Mouse (Mus musculus) layer of hippocampus, adult 2 months (tissue): Measurements from ENCODE around the gene Atp7b. TPM values are rescaled to one million over a fixed set of nuclear protein-coding genes. Genes with fewer than 3 reads are reported as not detected.

Experiments used
- DNase-seq, 2 experiments: peaks; one replicate each; pipeline ENCODE4 v3.0.0; 2022; ENCODE audit warnings: low spot score in 2 of 2
- H3K27ac ChIP-seq: fragments of 200-600 bp; 2 replicates; pipeline ENCODE4 v1.8.1; 2022
- H3K4me3 ChIP-seq: fragments of 200-600 bp; 2 replicates; pipeline ENCODE4 v1.8.1; 2022; ENCODE audit warnings: mild to moderate bottlenecking
- CTCF ChIP-seq: fragments of 200-600 bp; conservative IDR thresholded peaks from 2 replicates; pipeline ENCODE4 v1.8.1; 2022; ENCODE audit warnings: antibody characterized with exemption, mild to moderate bottlenecking, moderate library complexity
- total RNA-seq, 2 experiments: library from RNA; stranded (reverse); gene quantifications; 2 replicates each; pipeline ENCODE4 v1.2.3; 2021

Gene Atp7b
- total RNA-seq, 2 experiments from 2014 or later: 2.3 to 2.4 TPM

GRCm38 (mm10) chr8:21947311-21948017 is 112.6 kb downstream of the Atp7b start:
- no peak for TF ChIP-seq CTCF
- DNase-seq: no peak
- Histone ChIP-seq H3K27ac (no peak overlapping the region), H3K4me3 (no peak overlapping the region)

DNA sequence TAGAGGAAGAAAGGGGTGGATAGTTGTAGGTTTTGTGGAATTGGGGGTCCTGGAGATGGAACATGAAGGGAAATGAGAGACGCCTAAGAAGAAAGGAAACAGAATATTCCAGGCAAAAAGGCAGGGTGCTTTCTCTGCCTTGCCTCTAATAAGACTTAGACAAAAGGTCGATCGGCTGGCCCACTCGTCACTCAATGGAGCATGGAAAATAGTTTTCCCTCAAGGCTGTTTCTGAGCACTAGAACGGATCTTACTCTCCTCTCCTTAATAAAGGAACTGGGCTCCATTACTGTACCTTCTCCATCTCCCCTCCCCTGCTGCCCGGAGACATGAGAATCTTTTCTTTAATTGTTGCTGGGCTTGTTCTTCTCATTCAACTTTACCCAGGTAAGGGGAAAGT is 113.6 kb downstream of the Atp7b start, which contains the start of gene Defb13:
Gene Defb13 (plus strand): TSS at position 301 of the 400 bp plus-strand sequence.
- DNase-seq: no peak
- no peak within 1 kb of the TSS for H3K4me3 ChIP-seq
- H3K27ac ChIP-seq: no peak within 1 kb of the TSS
- TF ChIP-seq CTCF: no peak

Other genes with a start within 250 kb of the Atp7b start
- not detected for gene Defb50, start 236.8 kb downstream of the Atp7b start, total RNA-seq
- not detected for gene Defb2, start 220.4 kb downstream of the Atp7b start, total RNA-seq
- not detected for gene Defb10, start 201.4 kb downstream of the Atp7b start, total RNA-seq
- not detected for gene Defb9, start 174.9 kb downstream of the Atp7b start, total RNA-seq
- not detected for gene Defb11, start 153.9 kb downstream of the Atp7b start, total RNA-seq
- not detected for gene Defb15, start 127.6 kb downstream of the Atp7b start, total RNA-seq
- not detected for gene Defb35, start 122.0 kb downstream of the Atp7b start, total RNA-seq
- not detected for gene Defb13, start 113.5 kb downstream of the Atp7b start, total RNA-seq
- not detected for gene Fam90a1a, start 101.6 kb downstream of the Atp7b start, total RNA-seq
- not detected for gene Ccdc70, start 90.5 kb downstream of the Atp7b start, total RNA-seq
- gene Alg11, start 416 bp upstream of the Atp7b start, total RNA-seq: 10 to 100 TPM; 34.7 to 42.0 TPM
- gene Nek5, start 64.7 kb upstream of the Atp7b start, total RNA-seq: under 1 TPM in 1 of 2 experiments, not detected in 1; 0.61 TPM
- 1 to 10 TPM; 2.5 to 2.7 TPM for gene Nek3, start 106.1 kb upstream of the Atp7b start, total RNA-seq
- 1 to 10 TPM in 1 of 2 experiments, under 1 TPM in 1; 0.61 to 1.0 TPM for gene Ckap2, start 125.5 kb upstream of the Atp7b start, total RNA-seq
- 10 to 100 TPM; 25.2 to 26.0 TPM for gene Vps36, start 132.5 kb upstream of the Atp7b start, total RNA-seq
- gene Thsd1, start 167.0 kb upstream of the Atp7b start, total RNA-seq: 1 to 10 TPM; 3.0 to 3.4 TPM
- not detected for gene Tpte, start 223.1 kb upstream of the Atp7b start, total RNA-seq